In the genomic region with DNA sequence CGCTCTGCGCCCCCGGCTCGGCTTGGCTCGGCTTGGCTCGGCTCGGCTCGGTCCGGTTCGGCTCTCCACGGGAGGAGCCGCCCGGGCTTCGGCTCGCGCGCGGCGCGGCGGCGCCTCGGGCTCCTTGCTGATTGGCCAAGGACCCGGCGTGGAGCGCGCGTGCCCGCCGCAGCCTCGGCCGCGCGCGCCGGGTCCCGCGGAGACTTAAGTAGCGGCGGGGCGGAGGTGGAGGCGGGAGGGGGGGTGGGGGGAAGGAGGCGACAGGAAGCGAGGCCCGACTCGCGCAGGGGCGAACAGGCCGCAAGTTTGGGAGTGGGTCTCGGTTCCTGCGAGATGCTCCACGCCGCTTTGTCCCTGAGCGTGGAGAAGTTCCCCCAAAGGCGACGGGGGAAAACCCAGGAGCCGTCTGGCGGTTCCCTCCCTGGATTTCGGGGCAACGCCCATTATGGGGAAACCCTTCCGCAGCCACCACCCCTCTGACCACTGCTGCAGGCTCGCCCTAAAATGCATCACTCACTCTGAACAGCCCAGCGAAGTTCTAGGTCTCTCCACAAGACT, we compare ENCODE assay signal across 8 mouse cellular contexts. TPM values are rescaled to one million over a fixed set of nuclear protein-coding genes. Genes with fewer than 3 reads are reported as not detected.
DNase-seq lines count a peak whose midpoint lies in the region; ATAC-seq and TF ChIP-seq lines count a peak whose summit lies in the region.

Gene Camkk2 (minus strand): TSS at position 133 of the 558 bp plus-strand sequence.

- DNase-seq in CD8-positive naive resting alpha-beta T cell, adult 2 months (ENCODE audit: low read depth in 2 of 2, low spot score in 2 of 2), result peak; percentile 44 to 55
- peak; percentile 68 for DNase-seq in c-Kit-positive CD71-negative TER-119-negative erythroid progenitor cells, embryonic 14.5 days (ENCODE audit: low read depth)
- DNase-seq in forebrain, embryonic 10.5 days (ENCODE audit: extremely low spot score, low spot score), result peak; percentile 73
- peak; percentile 91 for DNase-seq in kidney, postnatal 10 days
- DNase-seq in neural tube, embryonic 11.5 days (ENCODE audit: low spot score), result peak; percentile 92
- peak; percentile 87 for DNase-seq in stomach, postnatal 0 days (ENCODE audit: low spot score)

- H3K27me3 ChIP-seq in forebrain, embryonic 10.5 days (ENCODE audit: poor library complexity, severe bottlenecking), result peaks cover 14% of the 10 kb centered on the region
- no peaks in the 10 kb centered on the region for H3K27me3 ChIP-seq in heart, embryonic 14.5 days (ENCODE audit: control insufficient read depth, insufficient read depth, low read length)
- H3K27me3 ChIP-seq in liver, embryonic 15.5 days, result no peaks in the 10 kb centered on the region
- no peaks in the 10 kb centered on the region for H3K27me3 ChIP-seq in neural tube, embryonic 11.5 days (ENCODE audit: control insufficient read depth, insufficient read depth, low read length)
- no peaks in the 10 kb centered on the region for H3K27me3 ChIP-seq in stomach, postnatal 0 days (ENCODE audit: control insufficient read depth, insufficient read depth, low read length)

- WGBS in forebrain, embryonic 10.5 days, result under 1% methylated on average over 63 of the region's 63 CpGs
- WGBS in heart, embryonic 14.5 days, result 2% methylated on average over 57 of the region's 63 CpGs
- under 1% methylated on average over 56 of the region's 63 CpGs for WGBS in liver, embryonic 15.5 days (ENCODE audit: insufficient replicate concordance)
- 2% methylated on average over 54 of the region's 63 CpGs for WGBS in neural tube, embryonic 11.5 days
- WGBS in stomach, postnatal 0 days, result 0% methylated on average over 32 of the region's 63 CpGs

- no peak for TF ChIP-seq EP300 in stomach, postnatal 0 days (optimal IDR thresholded peaks at IDR 0.05)

- ATAC-seq in heart, embryonic 14.5 days (ENCODE audit: insufficient number of reproducible peaks, insufficient read depth, low FRiP score, low read depth), result peak; percentile 62
- peak; percentile 81 for ATAC-seq in liver, embryonic 15.5 days (ENCODE audit: insufficient read depth)
- peak; percentile 67 for ATAC-seq in neural tube, embryonic 11.5 days (ENCODE audit: insufficient read depth, low FRiP score, low TSS enrichment)
- peak; percentile 92 for ATAC-seq in stomach, postnatal 0 days (ENCODE audit: low FRiP score, low TSS enrichment)

- peaks cover 26% of the 10 kb centered on the region for H3K4me1 ChIP-seq in forebrain, embryonic 10.5 days
- peaks cover 0 to 8% of the 10 kb centered on the region in 2 experiments; a peak in 1 of 4 replicates for H3K4me1 ChIP-seq in heart, embryonic 14.5 days (ENCODE audit: control insufficient read depth in 2 of 2, insufficient read depth in 2 of 2, low read length in 2 of 2)
- H3K4me1 ChIP-seq in liver, embryonic 15.5 days (replicated peaks), result peaks cover 63% of the 10 kb centered on the region
- peaks cover 4% of the 10 kb centered on the region; the same call in 1 of the 2 replicates for H3K4me1 ChIP-seq in neural tube, embryonic 11.5 days (ENCODE audit: control insufficient read depth, insufficient read depth, low read length)
- no peaks in the 10 kb centered on the region for H3K4me1 ChIP-seq in stomach, postnatal 0 days (replicated peaks; ENCODE audit: control insufficient read depth, insufficient read depth)

- H3K9ac ChIP-seq in heart, embryonic 14.5 days (ENCODE audit: low read length), result peak within 1 kb of the TSS; percentile 89
- H3K9ac ChIP-seq in liver, embryonic 15.5 days, result peak within 1 kb of the TSS; percentile 90
- H3K9ac ChIP-seq in neural tube, embryonic 11.5 days (ENCODE audit: low read length), result peak within 1 kb of the TSS; percentile 69
- peak within 1 kb of the TSS; percentile 88 for H3K9ac ChIP-seq in stomach, postnatal 0 days (ENCODE audit: low read length)

- H3K4me2 ChIP-seq in heart, embryonic 14.5 days (ENCODE audit: low read length), result peak within 1 kb of the TSS; percentile 98
- H3K4me2 ChIP-seq in liver, embryonic 15.5 days, result peak within 1 kb of the TSS; percentile 96
- H3K4me2 ChIP-seq in neural tube, embryonic 11.5 days (ENCODE audit: low read depth), result peak within 1 kb of the TSS; percentile 86
- peak within 1 kb of the TSS; percentile 99 for H3K4me2 ChIP-seq in stomach, postnatal 0 days (replicated peaks; ENCODE audit: low read depth)

- H3K36me3 ChIP-seq in forebrain, embryonic 10.5 days (replicated peaks), result peaks cover 8% of the 10 kb centered on the region
- H3K36me3 ChIP-seq in heart, embryonic 14.5 days (ENCODE audit: control insufficient read depth, insufficient read depth, low read length), result no peaks in the 10 kb centered on the region
- no peaks in the 10 kb centered on the region for H3K36me3 ChIP-seq in liver, embryonic 15.5 days (replicated peaks)
- H3K36me3 ChIP-seq in neural tube, embryonic 11.5 days (ENCODE audit: control insufficient read depth, insufficient read depth, low read length), result no peaks in the 10 kb centered on the region
- H3K36me3 ChIP-seq in stomach, postnatal 0 days (ENCODE audit: control insufficient read depth, insufficient read depth, low read length), result no peaks in the 10 kb centered on the region

- 0 out of 2 replicates have a peak, but pooled peaks have one; percentile 7 for TF ChIP-seq CTCF in stomach, postnatal 0 days (IDR thresholded peaks at IDR 0.05; ENCODE audit: low read depth)

- H3K4me3 ChIP-seq in forebrain, embryonic 10.5 days, result peak within 1 kb of the TSS; percentile 96
- H3K4me3 ChIP-seq in heart, embryonic 14.5 days (ENCODE audit: control insufficient read depth in 1 of 2, insufficient read depth in 1 of 2, low read depth in 1 of 2, low read length in 2 of 2), result peak within 1 kb of the TSS; percentile 63 to 85
- H3K4me3 ChIP-seq in liver, embryonic 15.5 days (replicated peaks), result peak within 1 kb of the TSS; percentile 83
- peak within 1 kb of the TSS; percentile 62 for H3K4me3 ChIP-seq in neural tube, embryonic 11.5 days (ENCODE audit: low read depth, low read length)
- peak within 1 kb of the TSS; percentile 75 for H3K4me3 ChIP-seq in stomach, postnatal 0 days (ENCODE audit: low read depth, low read length)

- H3K27ac ChIP-seq in forebrain, embryonic 10.5 days, result peak within 1 kb of the TSS; percentile 94
- peak within 1 kb of the TSS; percentile 68 to 81 for H3K27ac ChIP-seq in heart, embryonic 14.5 days (replicated peaks in 1 of 2; ENCODE audit: control insufficient read depth in 1 of 2, insufficient read depth in 1 of 2, low read depth in 2 of 2, low read length in 2 of 2)
- peak within 1 kb of the TSS; percentile 83 for H3K27ac ChIP-seq in liver, embryonic 15.5 days (replicated peaks)
- 0 out of 2 replicates have a peak within 1 kb of the TSS, but pooled peaks have one; percentile 4 for H3K27ac ChIP-seq in neural tube, embryonic 11.5 days (ENCODE audit: low read depth, low read length)
- H3K27ac ChIP-seq in stomach, postnatal 0 days (replicated peaks), result peak within 1 kb of the TSS; percentile 82

- H3K9me3 ChIP-seq in forebrain, embryonic 10.5 days, result peaks cover 2% of the 10 kb centered on the region; the same call in 1 of the 2 replicates
- H3K9me3 ChIP-seq in heart, embryonic 14.5 days (ENCODE audit: control insufficient read depth, low read length), result no peaks in the 10 kb centered on the region
- no peaks in the 10 kb centered on the region for H3K9me3 ChIP-seq in liver, embryonic 15.5 days (replicated peaks)
- no peaks in the 10 kb centered on the region for H3K9me3 ChIP-seq in neural tube, embryonic 11.5 days (ENCODE audit: control insufficient read depth, low read length)
- H3K9me3 ChIP-seq in stomach, postnatal 0 days (ENCODE audit: control insufficient read depth, low read length), result no peaks in the 10 kb centered on the region

RNA-seq across cellular contexts. Expression of gene Camkk2, which starts in this region (rescaled TPM):
- 22.6 and 24.1 TPM in 2 replicates for polyA plus RNA-seq in forebrain, embryonic 10.5 days (2016; fragmentation: Nextera tagmentation; extraction: Ambion mirVana)
- polyA plus RNA-seq in heart, embryonic 14.5 days (2014; fragmentation: Nextera tagmentation; extraction: Ambion mirVana), result 11.2 and 12.4 TPM in 2 replicates
- 8.9 and 11.4 TPM in 2 replicates for polyA plus RNA-seq in liver, embryonic 15.5 days (2015; fragmentation: Nextera tagmentation; extraction: Ambion mirVana)
- polyA plus RNA-seq in neural tube, embryonic 11.5 days (2014; fragmentation: Nextera tagmentation; extraction: Ambion mirVana), result 26.3 and 27.0 TPM in 2 replicates
- 16.3 and 16.6 TPM in 2 replicates for polyA plus RNA-seq in stomach, postnatal 0 days (2015; fragmentation: Nextera tagmentation; extraction: Ambion mirVana)

Comparison
In these comparisons a context has a peak if more than half of its experiments do, and no peak if none do; other contexts are left out.
1. Peak in every context shown above with its lines: DNase-seq, ATAC-seq, H3K4me3 ChIP-seq and H3K27ac ChIP-seq.
2. H3K27ac ChIP-seq: peak in every context shown above with its lines; median percentile 94 in forebrain, embryonic 10.5 days; 83 in liver, embryonic 15.5 days; 82 in stomach, postnatal 0 days; 74 in heart, embryonic 14.5 days; 4 in neural tube, embryonic 11.5 days.